Mouse (Mus musculus) skeletal muscle tissue, adult 2 months (tissue): Measurements from ENCODE around the gene Ubqln4.
"Not testable (repeated sequence)": the region's sequence is repeated elsewhere in the genome, so short reads cannot be mapped to it uniquely, and the experiment has no call there.

Experiments
- DNase-seq: peaks from one replicate; pipeline ENCODE4 v3.0.0-alpha.2; 2012; ENCODE audit warnings: low read depth, low spot score

Gene Ubqln4

GRCm38 (mm10) chr3:88566536-88567061 lies 13.0 kb downstream of the Ubqln4 start:
- no peak for DNase-seq

- DNase-seq: no peak
These were observed 14.3 kb downstream of the Ubqln4 start for GRCm38 (mm10) chr3:88567892-88568291.

GRCm38 (mm10) chr3:88568615-88569014 lies 15.1 kb downstream of the Ubqln4 start:
- DNase-seq: no peak

GRCm38 (mm10) chr3:88569093-88569492 lies 15.5 kb downstream of the Ubqln4 start:
- no peak for DNase-seq

GRCm38 (mm10) chr3:88569694-88570093 lies 16.1 kb downstream of the Ubqln4 start:
- peak; percentile 49 for DNase-seq

DNA sequence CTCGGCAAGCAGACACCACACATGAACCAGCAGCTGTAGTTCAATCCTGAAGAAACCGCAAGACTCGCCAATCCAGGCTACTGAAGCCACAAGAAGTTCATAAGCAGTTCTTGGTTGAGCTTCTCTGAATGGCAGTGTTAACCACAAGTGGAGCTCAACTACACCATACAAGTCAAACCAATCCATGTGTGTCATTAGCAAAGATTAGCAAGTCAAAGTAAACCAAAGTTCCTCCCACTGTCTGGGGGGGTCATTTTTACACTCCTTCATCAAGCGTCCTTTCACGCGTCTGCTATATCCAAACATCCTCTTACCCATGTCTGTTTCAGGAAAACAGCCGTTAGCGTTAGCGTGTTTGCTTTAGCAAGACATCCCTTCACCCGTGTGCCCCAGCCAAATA lies 16.8 kb downstream of the Ubqln4 start:
- DNase-seq: no peak

DNA sequence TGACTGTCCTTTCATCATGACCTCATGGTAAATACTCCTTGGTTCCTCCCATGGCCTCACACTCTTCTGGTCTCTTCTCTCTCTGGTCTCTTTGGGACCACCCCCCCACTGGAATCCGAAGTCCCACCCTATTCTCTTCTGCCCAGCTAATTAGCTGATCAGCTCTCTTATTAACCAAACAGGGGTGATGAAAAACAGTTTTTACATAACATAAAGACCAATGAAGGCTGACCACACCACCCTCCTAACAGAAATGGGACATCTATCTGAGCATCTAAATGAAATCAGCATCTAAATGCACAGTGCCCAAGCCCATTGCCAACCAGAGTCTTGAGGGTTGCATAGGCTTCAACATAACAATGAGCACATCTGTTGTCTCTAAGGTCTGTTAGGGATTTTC lies 18.3 kb downstream of the Ubqln4 start:
- no peak for DNase-seq

GRCm38 (mm10) chr3:88572835-88573234 lies 19.3 kb downstream of the Ubqln4 start:
- no peak for DNase-seq

GRCm38 (mm10) chr3:88573810-88574209 lies 20.3 kb downstream of the Ubqln4 start:
- DNase-seq: no peak

DNA sequence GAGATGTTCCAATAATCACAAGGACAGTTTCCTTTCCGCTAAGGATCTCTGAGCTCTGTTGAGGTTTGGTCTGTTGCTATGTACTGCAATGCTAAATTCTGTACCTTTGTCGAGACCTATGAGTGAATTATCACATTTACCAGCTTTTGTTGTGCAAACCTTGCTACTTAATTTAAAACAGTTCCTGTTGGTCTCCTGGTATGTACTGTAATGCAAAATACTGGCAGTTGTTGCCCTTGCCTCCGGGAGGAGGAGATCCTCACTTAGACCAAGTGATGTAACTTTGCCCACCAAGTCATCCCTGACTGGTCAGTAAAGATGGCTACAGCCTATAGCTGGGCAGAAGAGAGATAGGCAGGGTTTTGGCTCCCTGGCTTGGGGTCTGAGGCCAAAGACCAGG lies 22.0 kb downstream of the Ubqln4 start, which contains the start of gene Ssr2:
Gene Ssr2 (plus strand): TSS at position 337 of the 400 bp plus-strand sequence.
- DNase-seq: no peak

DNA sequence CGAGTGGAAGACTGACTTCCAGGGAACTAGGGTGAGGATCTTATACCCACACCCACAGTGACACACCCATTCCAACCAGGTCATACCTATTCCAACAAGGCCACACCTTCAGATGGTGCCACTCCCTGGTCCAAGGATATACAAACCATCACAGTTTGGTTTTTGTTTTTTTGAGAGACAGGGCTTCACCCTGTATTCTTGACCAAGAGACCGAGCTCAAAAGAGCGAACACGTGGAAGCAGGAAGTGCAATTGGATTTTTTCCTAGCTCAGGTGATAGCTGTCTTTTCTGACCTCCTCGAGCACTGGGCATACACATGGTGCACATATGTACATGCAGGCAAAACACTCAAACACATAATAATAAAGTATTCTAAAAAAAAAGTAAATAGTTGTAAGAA lies 24.3 kb downstream of the Ubqln4 start:
- not testable (repeated sequence) for DNase-seq

DNA sequence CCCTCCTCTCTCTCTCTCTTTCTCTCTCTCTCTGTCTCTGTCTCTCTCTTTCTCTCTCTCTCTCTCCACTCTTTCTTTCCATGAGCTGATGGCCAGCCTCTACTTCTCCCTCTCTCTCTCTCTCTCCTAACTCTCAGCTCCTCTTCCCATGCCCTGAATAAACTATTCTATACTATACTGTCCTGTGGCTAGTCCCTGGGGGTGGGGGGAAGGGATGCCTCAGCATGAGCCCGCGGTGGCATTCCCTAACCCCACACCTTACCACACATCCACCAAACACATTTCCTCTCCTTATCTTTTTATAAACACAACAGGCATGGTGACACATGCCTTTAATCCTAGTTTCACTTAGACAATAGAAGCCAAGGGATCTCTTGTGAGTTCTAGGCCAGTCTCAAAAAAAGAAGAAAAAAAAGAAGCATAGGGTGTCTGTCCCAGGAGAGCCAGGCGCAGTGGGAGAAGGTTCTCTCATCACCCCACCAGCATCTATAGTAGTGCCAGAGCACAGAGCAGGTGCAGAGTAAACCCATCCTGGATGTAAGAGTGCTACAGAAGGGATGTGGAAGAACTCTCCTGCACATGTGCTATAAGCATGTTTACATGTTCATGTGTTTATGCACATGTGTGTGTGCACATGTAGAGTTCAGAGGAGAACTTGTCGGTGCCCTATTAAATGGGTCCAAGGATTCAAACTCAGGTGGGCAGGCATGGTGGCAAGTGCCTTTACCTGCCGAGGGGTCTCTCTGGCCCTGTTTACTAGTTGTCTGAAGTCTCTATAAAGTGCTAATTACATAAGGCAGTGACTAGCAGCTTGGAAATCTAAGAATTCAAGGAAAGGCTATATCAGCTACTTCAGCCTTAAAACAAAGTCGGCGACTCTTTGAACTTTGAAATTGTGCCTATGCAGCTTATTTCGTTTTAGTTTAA lies 25.2 kb downstream of the Ubqln4 start:
- DNase-seq: no peak

GRCm38 (mm10) chr3:88579454-88580117 lies 26.0 kb downstream of the Ubqln4 start:
- DNase-seq: peak; percentile 75

- DNase-seq: no peak
These were observed 32.2 kb downstream of the Ubqln4 start for GRCm38 (mm10) chr3:88585769-88586168.

DNA sequence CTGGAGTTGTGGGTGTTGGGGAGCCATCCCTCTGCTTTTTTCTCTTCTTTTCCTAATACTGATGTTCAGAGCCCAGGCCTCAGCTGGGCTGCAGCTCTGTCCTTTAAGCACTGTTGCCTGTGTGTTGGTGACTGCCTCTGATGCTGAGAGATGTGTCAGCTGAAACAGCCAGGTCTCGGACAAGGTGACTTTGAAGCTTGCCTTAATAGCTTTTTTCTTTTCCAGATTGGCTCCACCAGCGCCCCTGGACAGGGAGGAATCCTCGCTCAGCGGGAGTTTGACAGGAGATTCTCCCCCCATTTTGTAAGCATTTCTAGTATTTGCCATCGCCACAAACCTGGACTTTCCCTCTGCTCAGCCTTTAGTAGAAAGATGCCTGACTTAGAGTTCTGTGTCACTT lies 33.1 kb downstream of the Ubqln4 start:
- DNase-seq: no peak

DNA sequence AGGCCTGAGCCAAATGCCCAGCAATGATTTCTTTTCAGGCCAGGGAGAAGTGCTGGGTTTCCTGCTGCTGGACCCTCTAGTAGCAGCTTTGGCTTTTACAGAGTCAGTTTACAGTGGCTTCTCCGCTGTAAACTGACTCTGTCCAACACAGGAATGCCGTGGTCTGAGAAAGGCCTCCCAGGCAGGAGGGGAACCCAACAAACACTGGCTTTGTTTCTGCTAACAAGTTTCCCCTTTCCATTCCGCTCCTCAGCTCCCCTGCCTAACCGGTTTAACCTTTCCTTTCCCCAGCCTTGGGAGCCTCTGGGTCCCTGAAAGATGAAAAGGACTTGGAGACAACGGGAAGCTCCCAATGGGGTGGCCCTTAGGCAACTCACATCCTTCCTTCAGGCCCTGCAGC lies 36.7 kb downstream of the Ubqln4 start:
- DNase-seq: no peak

- no peak for DNase-seq
These were observed 37.5 kb downstream of the Ubqln4 start for GRCm38 (mm10) chr3:88591044-88591443.

DNA sequence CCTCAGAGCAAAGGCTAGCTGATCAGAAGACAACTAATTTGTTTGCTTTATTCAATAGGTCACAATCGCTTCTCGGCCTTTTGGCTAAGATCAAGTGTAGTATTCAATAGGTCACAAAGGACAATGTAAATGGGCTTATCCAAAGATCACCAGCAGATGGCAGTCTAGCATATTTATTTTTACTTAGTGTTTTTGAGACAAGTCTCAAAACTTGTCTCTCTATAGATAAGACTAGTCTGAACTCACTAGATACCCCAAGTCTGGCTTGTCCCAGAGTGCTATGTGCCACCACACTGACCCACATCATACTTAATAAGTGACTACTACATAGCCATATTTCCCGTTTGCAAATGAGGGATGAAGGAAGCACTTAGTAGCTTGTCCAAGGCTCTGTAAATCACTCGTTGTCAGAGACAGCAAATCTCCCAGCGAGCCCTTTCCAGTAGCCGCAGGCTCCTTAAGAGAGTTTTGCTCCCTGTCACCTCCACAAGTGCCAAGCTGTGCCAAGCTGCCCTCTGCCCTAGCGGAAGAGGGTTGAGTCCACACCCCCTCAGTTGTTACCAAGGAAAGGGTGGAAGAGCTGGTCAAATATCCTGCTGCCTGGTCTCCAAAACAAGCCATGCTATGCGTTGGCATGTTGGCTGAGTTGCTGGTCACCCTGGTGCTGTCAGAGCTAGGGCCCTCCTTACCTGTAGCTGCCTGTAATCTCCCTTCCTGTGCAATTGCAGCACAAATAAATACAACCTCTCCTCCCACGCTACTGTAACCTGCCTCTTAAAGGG lies 38.6 kb downstream of the Ubqln4 start:
- no peak for DNase-seq

- DNase-seq: no peak
These were observed 39.5 kb downstream of the Ubqln4 start for GRCm38 (mm10) chr3:88592942-88593576.

GRCm38 (mm10) chr3:88593893-88594580 lies 40.5 kb downstream of the Ubqln4 start:
- no peak for DNase-seq

DNA sequence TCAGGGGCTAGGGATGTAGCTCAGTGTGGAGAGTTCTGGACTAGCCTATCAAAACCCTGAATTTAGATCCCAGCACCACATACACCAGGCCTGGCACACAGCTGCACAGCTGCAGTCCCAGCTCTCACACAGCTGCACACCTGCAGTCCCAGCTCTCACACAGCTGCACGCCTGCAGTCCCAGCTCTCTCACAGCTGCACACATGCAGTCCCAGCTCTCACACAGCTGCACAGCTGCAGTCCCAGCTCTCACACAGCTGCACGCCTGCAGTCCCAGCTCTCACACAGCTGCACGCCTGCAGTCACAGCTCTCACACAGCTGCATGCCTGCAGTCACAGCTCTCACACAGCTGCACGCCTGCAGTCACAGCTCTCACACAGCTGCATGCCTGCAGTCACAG lies 43.0 kb downstream of the Ubqln4 start:
- not testable (repeated sequence) for DNase-seq
